Mouse (Mus musculus): ENCODE data around the gene Itih5. TPM values are rescaled to one million over a fixed set of nuclear protein-coding genes. Genes with fewer than 3 reads are reported as not detected.

The Itih5 gene
- total and polyA plus RNA-seq, 3 experiments: 3.6 to 4.5 (median 4.3) TPM

- 36% methylated on average over 7 of the region's 7 CpGs for WGBS
- H3K4me1 ChIP-seq (ENCODE audit: control insufficient read depth, insufficient read depth, low read length): no peaks in the 10 kb centered on the region
- no peak overlapping the region for H3K4me3 ChIP-seq
- H3K9ac ChIP-seq (ENCODE audit: low read depth, low read length): no peak overlapping the region
- no peaks in the 10 kb centered on the region for H3K36me3 ChIP-seq (ENCODE audit: control insufficient read depth, insufficient read depth, low read length)
- H3K27me3 ChIP-seq (ENCODE audit: control insufficient read depth, insufficient read depth, low read length): no peaks in the 10 kb centered on the region
- intact Hi-C loops (cut with DNase I): no loop called here
- TF ChIP-seq POLR2A (IDR thresholded peaks at IDR 0.05; ENCODE audit: insufficient read depth, low read depth, low read length) (no peak), EP300 (IDR thresholded peaks at IDR 0.05; ENCODE audit: insufficient read depth, low read depth, low read length) (no peak), CTCF (IDR thresholded peaks at IDR 0.05) (no peak)
- H3K79me2 ChIP-seq (replicated peaks; ENCODE audit: control insufficient read depth, insufficient read depth, low read length): no peaks in the 10 kb centered on the region
- no peak for DNase-seq
- H3K27ac ChIP-seq: no peak overlapping the region
Observed at GRCm38 (mm10) chr2:10263909-10264489, 110.6 kb downstream of the Itih5 start.

- intact Hi-C loops (cut with DNase I): no loop called here
Observed at GRCm38 (mm10) chr2:10265881-10266280, 112.5 kb downstream of the Itih5 start.

GRCm38 (mm10) chr2:10272604-10273115 lies 119.3 kb downstream of the Itih5 start:
- Histone ChIP-seq H3K4me3 (no peak overlapping the region), H3K36me3 (ENCODE audit: control insufficient read depth, insufficient read depth, low read length) (no peaks in the 10 kb centered on the region), H3K4me1 (ENCODE audit: control insufficient read depth, insufficient read depth, low read length) (0 out of 2 replicates have a peak, but pooled peaks cover 1% of the 10 kb centered on the region), H3K27me3 (ENCODE audit: control insufficient read depth, insufficient read depth, low read length) (no peaks in the 10 kb centered on the region), H3K27ac (no peak overlapping the region), H3K9ac (ENCODE audit: low read depth, low read length) (no peak overlapping the region), H3K79me2 (replicated peaks; ENCODE audit: control insufficient read depth, insufficient read depth, low read length) (no peaks in the 10 kb centered on the region)
- no peak for DNase-seq
- intact Hi-C loops (cut with DNase I): no loop called here
- TF ChIP-seq EP300 (IDR thresholded peaks at IDR 0.05; ENCODE audit: insufficient read depth, low read depth, low read length): no peak
- TF ChIP-seq POLR2A (IDR thresholded peaks at IDR 0.05; ENCODE audit: insufficient read depth, low read depth, low read length): no peak
- TF ChIP-seq CTCF (IDR thresholded peaks at IDR 0.05): no peak
- 80% methylated on average over 8 of the region's 9 CpGs for WGBS

More at GRCm38 (mm10) chr2:10265881-10266280, 112.5 kb downstream of the Itih5 start:
- no peak overlapping the region for H3K27ac ChIP-seq
- H3K4me3 ChIP-seq: no peak overlapping the region
- TF ChIP-seq EP300 (IDR thresholded peaks at IDR 0.05; ENCODE audit: insufficient read depth, low read depth, low read length) (no peak), CTCF (IDR thresholded peaks at IDR 0.05) (no peak), POLR2A (IDR thresholded peaks at IDR 0.05; ENCODE audit: insufficient read depth, low read depth, low read length) (no peak)
- no peaks in the 10 kb centered on the region for H3K27me3 ChIP-seq (ENCODE audit: control insufficient read depth, insufficient read depth, low read length)
- H3K4me1 ChIP-seq (ENCODE audit: control insufficient read depth, insufficient read depth, low read length): no peaks in the 10 kb centered on the region
- WGBS: 43% methylated on average over 5 of the region's 5 CpGs
- H3K9ac ChIP-seq (ENCODE audit: low read depth, low read length): no peak overlapping the region
- no peaks in the 10 kb centered on the region for H3K79me2 ChIP-seq (replicated peaks; ENCODE audit: control insufficient read depth, insufficient read depth, low read length)
- H3K36me3 ChIP-seq (ENCODE audit: control insufficient read depth, insufficient read depth, low read length): no peaks in the 10 kb centered on the region
- no peak for DNase-seq

GRCm38 (mm10) chr2:10273541-10274050 lies 120.2 kb downstream of the Itih5 start:
- H3K4me1 ChIP-seq (ENCODE audit: control insufficient read depth, insufficient read depth, low read length): 0 out of 2 replicates have a peak, but pooled peaks cover 1% of the 10 kb centered on the region
- intact Hi-C loops (cut with DNase I): no loop called here
- 61% methylated on average over 3 of the region's 3 CpGs for WGBS
- TF ChIP-seq CTCF (IDR thresholded peaks at IDR 0.05): no peak
- no peak for TF ChIP-seq EP300 (IDR thresholded peaks at IDR 0.05; ENCODE audit: insufficient read depth, low read depth, low read length)
- TF ChIP-seq POLR2A (IDR thresholded peaks at IDR 0.05; ENCODE audit: insufficient read depth, low read depth, low read length): no peak
- no peaks in the 10 kb centered on the region for H3K36me3 ChIP-seq (ENCODE audit: control insufficient read depth, insufficient read depth, low read length)
- H3K9ac ChIP-seq (ENCODE audit: low read depth, low read length): no peak overlapping the region
- no peaks in the 10 kb centered on the region for H3K27me3 ChIP-seq (ENCODE audit: control insufficient read depth, insufficient read depth, low read length)
- DNase-seq: no peak
- H3K79me2 ChIP-seq (replicated peaks; ENCODE audit: control insufficient read depth, insufficient read depth, low read length): no peaks in the 10 kb centered on the region
- no peak overlapping the region for H3K27ac ChIP-seq
- H3K4me3 ChIP-seq: no peak overlapping the region

- Histone ChIP-seq H3K27me3 (ENCODE audit: control insufficient read depth, insufficient read depth, low read length) (no peaks in the 10 kb centered on the region), H3K27ac (no peak overlapping the region; the same call in 1 of the 2 replicates), H3K79me2 (replicated peaks; ENCODE audit: control insufficient read depth, insufficient read depth, low read length) (no peaks in the 10 kb centered on the region), H3K36me3 (ENCODE audit: control insufficient read depth, insufficient read depth, low read length) (no peaks in the 10 kb centered on the region), H3K4me3 (no peak overlapping the region), H3K9ac (ENCODE audit: low read depth, low read length) (no peak overlapping the region), H3K4me1 (ENCODE audit: control insufficient read depth, insufficient read depth, low read length) (0 out of 2 replicates have a peak, but pooled peaks cover 1% of the 10 kb centered on the region)
- WGBS: 34% methylated on average over 2 of the region's 2 CpGs
- DNase-seq: peak; percentile 55 to 76
- intact Hi-C loops (cut with DNase I): no loop called here
- TF ChIP-seq EP300 (IDR thresholded peaks at IDR 0.05; ENCODE audit: insufficient read depth, low read depth, low read length) (no peak), POLR2A (IDR thresholded peaks at IDR 0.05; ENCODE audit: insufficient read depth, low read depth, low read length) (no peak), CTCF (IDR thresholded peaks at IDR 0.05) (no peak)
Observed at GRCm38 (mm10) chr2:10276194-10276593, 122.8 kb downstream of the Itih5 start.

GRCm38 (mm10) chr2:10283686-10284085 lies 130.3 kb downstream of the Itih5 start:
- Histone ChIP-seq H3K4me1 (ENCODE audit: control insufficient read depth, insufficient read depth, low read length) (no peaks in the 10 kb centered on the region), H3K9ac (ENCODE audit: low read depth, low read length) (no peak overlapping the region), H3K27ac (no peak overlapping the region), H3K27me3 (ENCODE audit: control insufficient read depth, insufficient read depth, low read length) (peaks cover 1% of the 10 kb centered on the region; the same call in 1 of the 2 replicates), H3K79me2 (replicated peaks; ENCODE audit: control insufficient read depth, insufficient read depth, low read length) (no peaks in the 10 kb centered on the region), H3K36me3 (ENCODE audit: control insufficient read depth, insufficient read depth, low read length) (no peaks in the 10 kb centered on the region), H3K4me3 (no peak overlapping the region)
- TF ChIP-seq EP300 (IDR thresholded peaks at IDR 0.05; ENCODE audit: insufficient read depth, low read depth, low read length): no peak
- TF ChIP-seq POLR2A (IDR thresholded peaks at IDR 0.05; ENCODE audit: insufficient read depth, low read depth, low read length): no peak
- TF ChIP-seq CTCF (IDR thresholded peaks at IDR 0.05): no peak
- no peak for DNase-seq
- 58% methylated on average over 5 of the region's 5 CpGs for WGBS
- intact Hi-C loops (cut with DNase I): no loop called here
